Mouse (Mus musculus) frontal cortex, postnatal 25 days (tissue): ENCODE data around the gene Fam131b.
A peak's percentile ranks its signal among the peaks of the same experiment; 100 is the strongest.

Source experiments
- DNase-seq, 2 experiments: peaks; one replicate each; pipeline ENCODE4 v3.0.0; 2022; ENCODE audit warnings: low spot score in 2 of 2

Fam131b gene

DNA sequence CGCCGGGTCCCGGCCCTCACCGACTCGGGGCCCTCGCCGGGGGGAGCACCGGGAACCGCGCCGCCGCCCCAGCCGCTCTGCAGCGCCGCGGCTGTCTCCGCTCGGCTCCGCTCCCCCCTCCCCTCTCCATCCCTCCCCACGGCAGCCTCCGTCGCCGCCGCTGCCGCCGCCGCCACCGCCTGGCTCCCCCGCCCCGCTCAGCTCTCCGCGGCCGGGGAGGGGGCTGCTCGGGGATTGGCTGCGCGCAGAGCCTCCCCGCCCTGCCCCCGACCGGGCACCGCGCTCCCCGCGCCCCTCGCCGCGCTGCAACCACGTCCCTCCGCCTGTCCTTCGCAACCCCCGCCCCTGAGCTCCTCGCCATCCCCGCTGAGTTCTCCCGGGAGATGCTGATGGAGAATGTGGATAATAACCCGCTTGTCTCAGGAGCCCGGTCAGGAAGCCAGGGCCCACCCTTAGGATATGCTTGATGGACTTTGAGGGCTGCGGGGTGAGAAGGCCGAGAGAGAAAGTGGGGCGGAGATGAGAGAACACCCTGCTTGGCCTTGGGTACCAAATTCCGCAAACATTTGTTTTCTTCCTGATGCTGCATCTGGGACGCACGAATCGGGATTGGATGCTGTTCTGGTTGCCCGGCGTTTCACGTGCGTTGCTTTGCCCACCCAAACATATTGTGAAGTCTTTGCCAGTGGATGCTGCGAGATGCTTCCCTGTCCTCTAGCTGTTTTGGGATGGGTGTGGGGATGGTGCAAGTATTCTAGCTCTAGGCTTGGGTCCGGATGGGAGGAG lies at the start of gene Fam131b:
Fam131b (minus strand) TSS at position 162 of the 786 bp plus-strand sequence.
- peak; percentile 41 to 55 for DNase-seq

DNA sequence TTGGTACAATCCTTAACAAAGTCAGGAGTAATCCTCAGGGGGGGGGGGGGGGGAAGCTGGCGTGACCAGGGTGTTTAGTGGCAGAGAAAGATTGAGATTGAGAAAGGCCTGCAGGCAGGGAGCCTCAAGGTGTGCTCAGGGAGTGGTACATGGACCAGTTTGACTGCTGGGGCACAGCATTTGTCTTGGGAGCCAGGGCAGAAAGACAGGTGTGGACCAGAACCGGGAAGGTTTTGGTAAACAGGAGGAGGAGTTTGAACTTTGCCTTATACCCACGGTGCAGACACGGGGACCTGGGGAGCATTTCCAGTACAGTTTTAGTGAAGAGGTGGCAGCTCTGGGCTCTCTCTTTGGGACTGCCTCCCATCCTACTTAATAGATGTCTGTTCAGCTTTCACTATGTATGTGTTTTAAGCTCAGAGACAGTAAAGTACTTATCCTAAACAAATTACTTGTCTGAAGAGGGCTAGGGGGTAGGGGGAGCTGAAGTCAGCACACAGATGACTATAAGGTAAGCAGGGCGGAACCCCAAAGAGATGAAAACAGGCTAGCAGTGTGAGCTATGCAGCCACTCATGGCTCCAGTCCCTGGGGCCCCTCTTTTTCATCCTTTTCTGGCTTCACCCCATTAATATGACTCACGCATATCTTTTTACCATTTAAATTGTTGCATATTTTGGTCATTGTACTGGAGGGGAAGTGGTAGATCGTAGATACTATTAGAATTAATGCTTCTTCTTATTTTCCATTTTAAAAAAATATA lies 49.4 kb upstream of the Fam131b start:
- DNase-seq, result no peak

DNA sequence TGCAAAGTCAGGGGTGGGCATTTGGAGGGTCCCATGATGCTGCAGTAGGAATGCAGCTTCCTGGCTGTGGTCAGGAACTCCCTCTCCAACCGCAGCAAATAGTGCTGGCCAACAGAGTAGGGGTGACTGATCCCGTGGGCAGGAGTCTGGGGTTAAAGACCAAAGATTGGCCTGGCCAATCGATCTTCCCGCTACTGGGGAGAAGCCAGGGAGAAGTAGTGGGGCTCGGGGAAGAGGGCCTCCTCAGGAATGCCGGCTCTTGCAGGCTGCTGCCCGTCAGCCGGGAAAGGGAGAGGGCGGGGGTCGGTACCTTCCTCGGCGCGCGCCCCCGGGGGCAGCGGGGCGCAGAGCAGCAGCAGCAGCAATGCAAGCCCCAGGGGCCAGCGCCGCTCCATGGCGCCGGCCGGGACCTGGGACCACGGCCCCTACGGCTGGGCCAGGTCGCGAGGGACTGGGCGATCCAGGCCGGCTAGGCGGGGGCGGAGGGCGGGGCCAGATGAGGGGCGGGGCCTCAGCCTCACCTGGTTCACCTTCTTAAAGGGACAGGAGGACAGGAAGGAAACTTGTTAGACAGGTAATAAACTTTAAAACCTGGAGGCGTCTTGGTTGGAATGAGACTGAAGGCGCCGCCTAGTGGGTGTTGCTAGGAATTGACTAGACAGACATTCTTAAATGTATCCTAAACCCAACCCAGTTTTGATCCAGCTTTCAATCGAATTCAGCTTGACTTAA lies 48.5 kb upstream of the Fam131b start, which contains the start of gene Epha1:
Epha1 (minus strand) TSS at position 453 of the 732 bp plus-strand sequence.
- DNase-seq, result no peak

- no peak for DNase-seq
These were observed 48.0 kb upstream of the Fam131b start for GRCm38 (mm10) chr6:42372421-42372815.

- DNase-seq, result no peak
These were observed 47.6 kb upstream of the Fam131b start for GRCm38 (mm10) chr6:42372001-42372400.

DNA sequence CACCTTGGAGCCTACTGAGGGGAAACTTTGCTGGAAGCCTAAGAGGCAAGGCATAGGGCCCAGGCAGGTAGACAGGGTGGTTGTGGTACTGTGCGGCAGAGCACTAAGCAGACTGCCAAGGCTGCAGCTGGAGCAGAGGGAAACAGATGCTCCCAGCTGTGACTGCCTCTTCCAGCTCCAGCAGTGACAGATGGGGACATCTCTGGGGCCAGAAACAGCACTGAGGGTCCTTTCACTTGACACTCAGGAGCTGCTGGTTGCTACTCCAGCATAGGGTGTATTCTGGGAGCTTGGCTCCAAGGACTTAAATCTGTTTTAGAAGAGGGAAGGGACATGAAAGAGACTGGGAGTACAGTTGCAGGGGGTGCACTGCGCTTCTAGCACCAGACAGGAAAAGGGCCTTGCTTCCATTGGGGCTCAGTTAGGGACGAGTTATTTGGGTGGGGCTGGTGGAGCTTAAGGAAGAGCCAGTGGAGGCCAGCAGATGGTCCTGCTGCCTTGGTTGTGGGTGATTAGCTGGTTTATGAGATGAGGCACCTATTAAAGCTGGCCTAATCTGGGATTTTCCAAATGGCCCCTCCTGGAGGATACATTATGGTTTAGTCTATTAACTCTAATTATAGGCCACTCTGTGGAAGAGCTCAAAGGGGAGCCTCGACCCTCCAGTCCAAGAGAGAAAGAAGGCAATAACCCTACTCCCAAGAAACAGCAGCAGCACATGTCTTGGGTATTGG lies 46.4 kb upstream of the Fam131b start:
- DNase-seq, result no peak

GRCm38 (mm10) chr6:42369870-42370269 lies 45.4 kb upstream of the Fam131b start:
- no peak for DNase-seq

GRCm38 (mm10) chr6:42365215-42365614 lies 40.8 kb upstream of the Fam131b start:
- DNase-seq, result no peak

DNA sequence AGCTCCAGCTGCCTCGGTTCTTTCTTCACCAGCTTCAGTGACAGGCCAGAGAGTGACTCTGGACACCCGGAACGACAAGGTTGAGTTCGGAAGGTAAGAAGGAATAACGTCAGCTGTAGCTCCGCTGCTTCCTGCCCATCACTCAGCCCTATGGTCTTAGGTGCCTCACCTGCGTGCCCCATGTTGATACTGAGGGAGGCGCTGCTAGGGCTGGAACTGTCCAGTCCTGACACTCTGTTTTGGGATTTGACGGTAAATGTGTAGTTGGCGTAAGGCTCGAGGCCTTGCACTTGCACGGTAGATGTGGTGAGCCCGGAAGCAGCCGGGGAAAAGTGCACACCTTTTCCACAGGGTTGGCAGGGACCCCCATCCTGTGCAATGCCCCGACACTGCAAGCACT lies 40.2 kb upstream of the Fam131b start:
- no peak for DNase-seq

- DNase-seq, result no peak
These were observed 39.6 kb upstream of the Fam131b start for GRCm38 (mm10) chr6:42364066-42364465.

DNA sequence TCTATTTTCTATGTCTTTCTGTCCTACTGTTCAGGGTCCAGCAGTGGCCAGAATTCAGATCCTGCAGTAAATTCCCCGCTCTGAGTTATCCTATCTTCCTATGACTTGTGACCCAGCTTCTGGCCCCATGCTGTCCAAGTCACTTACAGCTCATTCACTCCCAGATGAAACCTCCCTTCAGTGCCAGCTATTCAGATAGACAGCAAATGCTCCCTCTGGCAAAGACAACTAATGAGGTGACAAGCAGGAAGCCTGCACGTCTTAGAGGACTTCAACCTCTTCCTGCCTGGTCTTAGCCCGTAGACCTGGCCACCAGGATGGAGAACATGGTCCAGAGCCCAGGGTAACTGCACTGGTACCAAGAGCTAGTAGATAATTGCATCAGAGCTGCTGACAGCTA lies 38.5 kb upstream of the Fam131b start:
- no peak for DNase-seq

- DNase-seq, result no peak
These were observed 38.1 kb upstream of the Fam131b start for GRCm38 (mm10) chr6:42362497-42362896.

- no peak for DNase-seq
These were observed 37.6 kb upstream of the Fam131b start for GRCm38 (mm10) chr6:42362074-42362473.

DNA sequence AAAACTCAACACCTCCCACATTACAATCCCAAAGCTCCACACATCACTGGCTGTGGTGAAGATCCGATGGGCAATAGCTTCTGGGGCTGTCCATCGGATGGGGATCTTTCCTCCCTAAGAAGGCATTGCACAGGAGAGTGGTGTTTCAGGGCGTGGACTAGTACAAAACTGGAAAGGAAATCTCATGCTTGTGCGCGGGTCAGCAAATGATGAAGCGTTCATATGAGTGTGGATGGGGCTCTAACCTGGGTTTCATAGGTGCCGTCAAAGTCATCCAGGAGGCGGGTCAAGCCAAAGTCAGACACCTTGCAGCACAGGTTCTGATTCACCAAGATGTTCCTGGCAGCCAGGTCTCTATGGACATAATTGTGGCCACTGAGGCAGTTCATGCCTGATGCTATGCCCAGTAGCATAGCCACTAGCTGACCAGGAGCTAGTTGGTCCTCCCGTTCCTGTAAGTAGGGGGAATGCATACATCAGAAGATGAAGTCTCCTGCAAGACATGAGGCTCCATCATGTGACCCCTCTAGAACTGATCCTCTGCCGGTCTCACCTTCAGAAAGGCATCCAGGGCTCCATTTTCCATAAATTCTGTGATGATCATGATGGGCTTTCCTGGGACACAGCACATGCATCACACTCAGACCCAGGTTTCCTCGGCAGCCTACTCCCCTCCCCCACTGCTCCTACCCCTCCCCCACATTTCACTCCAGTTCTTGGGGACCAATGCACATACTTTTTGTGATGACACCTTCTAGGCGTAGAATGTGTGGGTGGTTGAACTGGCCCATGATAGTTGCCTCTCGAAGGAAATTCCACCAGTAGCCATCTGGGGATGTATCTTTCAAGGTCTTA lies 36.8 kb upstream of the Fam131b start:
- no peak for DNase-seq

GRCm38 (mm10) chr6:42360231-42360840 lies 35.9 kb upstream of the Fam131b start:
- DNase-seq, result no peak

DNA sequence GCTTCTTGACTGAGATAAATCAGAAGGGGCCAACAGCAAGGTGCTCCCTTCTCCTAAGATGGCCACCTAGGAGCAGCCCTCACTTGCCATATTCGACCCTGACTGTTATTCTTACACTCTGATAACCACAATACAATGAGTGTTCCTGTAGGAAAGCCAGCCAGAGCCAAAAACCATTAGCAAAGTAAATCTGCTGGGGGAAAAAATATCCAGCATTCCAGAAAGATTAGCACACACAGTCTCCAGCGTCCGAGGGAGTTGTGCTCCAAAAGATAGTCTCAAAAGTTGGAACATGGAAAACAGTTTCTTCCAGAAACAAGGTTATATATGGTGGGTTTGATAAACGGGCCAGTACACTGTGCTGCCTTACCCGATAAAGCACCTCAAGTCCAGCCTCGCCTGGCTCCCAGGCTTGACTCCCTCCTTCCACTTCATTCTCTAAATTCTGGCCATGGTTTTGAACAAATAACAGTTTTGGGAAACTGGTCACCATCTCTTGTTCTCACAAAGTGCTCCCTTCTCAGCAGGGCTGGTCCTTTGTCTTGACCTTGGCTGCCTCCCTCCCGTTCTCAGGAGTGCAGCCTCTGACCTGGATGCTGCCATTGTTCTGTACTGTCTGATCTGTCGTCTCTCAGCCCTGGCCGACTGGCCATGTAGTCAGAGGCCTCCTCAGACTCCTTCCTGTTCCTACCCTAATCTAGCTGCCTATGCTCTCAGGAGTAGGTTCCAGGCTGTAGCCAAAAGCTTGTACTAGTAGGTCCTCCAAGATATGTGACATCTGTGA lies 35.1 kb upstream of the Fam131b start:
- DNase-seq, result no peak

DNA sequence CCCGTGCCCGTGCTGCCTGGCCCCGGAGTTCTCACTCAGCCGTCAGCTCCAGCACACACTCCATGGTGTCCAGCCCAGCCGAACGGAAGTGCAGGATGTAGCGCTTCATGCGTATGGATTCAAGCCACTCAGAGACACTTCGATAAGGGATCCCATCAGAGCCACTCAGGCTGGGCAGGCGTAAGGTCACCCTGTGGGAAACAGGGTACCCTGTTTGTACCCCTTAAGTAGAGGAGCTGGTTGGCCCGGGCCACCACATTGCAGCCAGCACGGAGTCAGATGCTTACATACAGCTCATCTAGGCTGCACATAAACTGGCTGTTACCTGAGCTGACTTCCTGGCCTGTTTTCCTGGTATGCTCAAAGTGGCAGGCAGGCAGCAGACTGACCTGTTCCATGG lies 34.5 kb upstream of the Fam131b start:
- DNase-seq, result no peak

GRCm38 (mm10) chr6:42357901-42358300 lies 33.5 kb upstream of the Fam131b start:
- DNase-seq, result no peak

GRCm38 (mm10) chr6:42356913-42357312 lies 32.5 kb upstream of the Fam131b start:
- DNase-seq, result no peak
